Mouse (Mus musculus): Measurements from ENCODE around the gene Aatk.

GRCm38 (mm10) chr11:119981769-119982168 is 65.2 kb downstream of the Aatk start:
- TF ChIP-seq CTCF (IDR thresholded peaks at IDR 0.05; ENCODE audit: low read depth) (no peak), EP300 (IDR thresholded peaks at IDR 0.05; ENCODE audit: low read depth) (no peak)

Data from heart, postnatal 0 days (tissue).